Mouse (Mus musculus) stomach, postnatal 0 days (tissue): ENCODE measurements around the gene Auts2.

Experiments used
- CTCF ChIP-seq: IDR thresholded peaks from 2 replicates; pipeline ENCODE4 v1.5.1; 2016; ENCODE audit warnings: antibody characterized with exemption, low read depth, mild to moderate bottlenecking, moderate library complexity
- EP300 ChIP-seq: optimal IDR thresholded peaks from 2 replicates; pipeline ENCODE3; 2016; ENCODE audit warnings: antibody characterized with exemption

DNA sequence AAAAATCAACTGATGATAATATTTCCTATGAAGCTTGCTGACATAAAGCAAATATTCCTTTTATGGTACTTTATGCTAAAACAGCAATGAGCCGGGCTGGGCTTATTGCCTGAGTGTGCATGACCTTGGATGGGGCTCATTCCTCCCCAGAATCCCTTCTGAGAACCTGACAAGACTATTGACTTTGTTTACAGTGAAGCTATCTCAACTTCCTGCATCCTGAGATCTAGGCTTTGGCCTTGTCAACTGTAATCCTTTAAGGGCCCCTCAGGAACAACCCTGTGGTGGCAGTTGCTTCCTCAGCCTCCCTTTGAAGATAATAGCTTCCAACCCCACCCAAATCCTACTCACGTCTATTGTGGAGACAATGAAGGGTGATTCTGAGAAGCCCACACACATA lies 792.8 kb downstream of the Auts2 start:
- TF ChIP-seq EP300 (no peak), CTCF (no peak)
